ENCODE assay signal across 13 mouse cellular contexts in the genomic region with DNA sequence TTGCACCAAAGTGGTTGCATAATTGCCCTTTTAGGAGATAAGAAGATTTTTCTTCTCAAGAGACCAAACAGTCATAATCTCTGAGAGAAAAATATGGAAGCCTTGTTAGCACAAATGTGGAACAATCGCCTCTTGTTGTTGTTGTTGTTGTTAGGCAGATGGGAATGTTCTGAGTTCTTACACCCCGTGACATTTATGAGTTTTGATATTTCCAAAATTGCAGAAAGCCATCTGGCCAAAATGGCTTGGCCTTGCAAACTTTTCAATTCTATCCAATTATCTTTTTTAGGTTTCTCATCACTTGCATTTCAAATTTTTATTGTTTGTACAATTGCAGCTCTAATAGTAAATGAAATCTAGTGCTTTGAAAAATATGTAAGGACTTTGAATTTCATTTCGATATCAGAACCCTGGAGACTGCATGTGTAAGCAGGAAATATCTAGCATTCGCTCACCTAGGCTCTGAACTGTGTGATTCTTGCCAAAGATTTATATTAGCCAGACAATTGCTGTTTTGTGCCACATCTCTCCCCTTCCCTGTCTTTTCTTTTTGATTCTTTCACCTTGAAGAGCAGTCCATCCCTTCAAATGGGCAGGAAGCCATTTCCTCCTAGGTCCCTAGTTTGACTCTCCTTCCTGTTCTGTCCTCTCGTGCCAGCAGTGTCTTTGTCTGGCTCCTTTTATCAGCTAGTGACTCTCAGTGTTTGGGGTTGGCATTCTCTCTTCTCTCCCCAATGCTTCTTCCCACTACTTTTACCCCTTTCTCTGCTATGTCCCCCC.
"Had no signal": no experiment of that assay in that cellular context is flagged by ENCODE, and none has a peak within 500 bp of the region (broad histone marks: within the 10 kb centered on the region; RNA-seq: fewer than 3 reads in every experiment).

No protein-coding gene starts in this region.

- H3K4me2 ChIP-seq: kidney, embryonic 15.5 days; limb, embryonic 12.5 days; midbrain, embryonic 13.5 days had no signal

- H3K9ac ChIP-seq: kidney, embryonic 15.5 days; limb, embryonic 12.5 days; liver, embryonic 14.5 days; midbrain, embryonic 13.5 days had no signal

- H3K9me3 ChIP-seq: kidney, embryonic 15.5 days; limb, embryonic 12.5 days; midbrain, embryonic 13.5 days had no signal

- H3K27ac ChIP-seq: kidney, embryonic 15.5 days; limb, embryonic 12.5 days; liver, embryonic 14.5 days; midbrain, embryonic 13.5 days; stomach, postnatal 0 days had no signal

- ATAC-seq: midbrain, embryonic 13.5 days had no signal

- H3K4me3 ChIP-seq: kidney, embryonic 15.5 days; limb, embryonic 12.5 days; midbrain, embryonic 13.5 days had no signal

- DNase-seq: kidney, adult 2 months; kidney, postnatal 14 days; layer of hippocampus, postnatal 36 days; liver; lung, adult 18-20 months; right cerebral cortex, postnatal 14 days; thymus, adult 18-20 months; thymus, postnatal 14 days had no signal

- H3K36me3 ChIP-seq: kidney, embryonic 15.5 days; limb, embryonic 12.5 days; midbrain, embryonic 13.5 days had no signal

- H3K4me1 ChIP-seq: kidney, embryonic 15.5 days; midbrain, embryonic 13.5 days had no signal

- H3K27me3 ChIP-seq: kidney, embryonic 15.5 days; limb, embryonic 12.5 days; midbrain, embryonic 13.5 days had no signal
